Mouse (Mus musculus) ovary, postnatal 10 days (tissue): ENCODE results near the gene Odf4.
"Not testable (repeated sequence)": the region's sequence is repeated elsewhere in the genome, so short reads cannot be mapped to it uniquely, and the experiment has no call there.

Experiments used
- DNase-seq: peaks from one replicate; pipeline ENCODE4 v3.0.0; 2022; ENCODE audit warnings: low spot score

Gene Odf4

DNA sequence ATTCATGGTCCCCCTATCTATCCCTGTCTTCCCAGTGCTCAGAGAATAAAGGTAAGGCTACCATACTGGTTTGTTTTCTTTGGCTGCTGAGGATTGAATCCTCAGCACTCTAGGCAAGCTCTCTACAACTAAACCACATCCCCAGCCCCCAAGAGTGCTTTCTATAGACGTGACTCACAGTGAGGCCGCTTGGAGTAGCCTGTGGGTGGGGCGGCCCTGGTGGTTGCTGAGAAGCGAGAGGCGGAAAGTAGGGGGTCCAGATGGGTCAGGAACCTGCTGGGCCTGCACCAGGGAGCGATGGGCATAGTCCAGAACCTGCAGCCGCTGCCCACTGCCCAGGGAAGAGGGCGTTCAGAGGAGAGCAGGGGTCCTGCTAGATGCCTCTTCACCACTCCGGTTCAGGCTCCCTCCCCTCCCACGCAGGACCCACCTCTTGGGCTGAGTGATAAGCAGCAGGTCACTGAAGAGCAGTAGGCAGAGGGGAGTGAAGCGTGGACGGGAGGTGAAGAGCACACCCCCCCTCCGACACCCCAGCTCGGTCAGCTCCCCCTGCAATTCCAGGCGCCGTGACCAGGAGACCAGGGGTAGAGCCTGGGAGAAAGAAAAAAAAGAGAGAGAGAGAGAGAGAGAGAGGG is 20.0 kb upstream of the Odf4 start:
- no peak for DNase-seq

DNA sequence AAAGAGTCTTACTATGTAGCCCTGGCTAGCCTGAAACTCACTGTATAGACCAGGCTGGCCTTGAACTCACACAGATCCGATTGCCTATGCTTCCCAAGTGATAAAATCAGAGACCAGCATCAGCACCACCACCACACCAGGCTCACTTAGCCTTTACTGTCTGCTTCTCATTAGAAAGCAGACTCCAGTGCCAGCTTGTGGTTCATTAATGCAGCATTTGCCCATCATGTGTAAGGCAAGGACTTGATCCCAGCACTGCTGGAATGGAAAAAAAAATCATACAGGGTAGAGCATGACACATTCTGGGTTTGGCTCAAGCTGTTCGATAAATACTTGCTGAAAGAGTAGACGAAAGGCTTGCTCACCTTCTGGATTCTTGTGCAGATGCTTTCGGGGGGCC is 19.1 kb upstream of the Odf4 start:
- no peak for DNase-seq

DNA sequence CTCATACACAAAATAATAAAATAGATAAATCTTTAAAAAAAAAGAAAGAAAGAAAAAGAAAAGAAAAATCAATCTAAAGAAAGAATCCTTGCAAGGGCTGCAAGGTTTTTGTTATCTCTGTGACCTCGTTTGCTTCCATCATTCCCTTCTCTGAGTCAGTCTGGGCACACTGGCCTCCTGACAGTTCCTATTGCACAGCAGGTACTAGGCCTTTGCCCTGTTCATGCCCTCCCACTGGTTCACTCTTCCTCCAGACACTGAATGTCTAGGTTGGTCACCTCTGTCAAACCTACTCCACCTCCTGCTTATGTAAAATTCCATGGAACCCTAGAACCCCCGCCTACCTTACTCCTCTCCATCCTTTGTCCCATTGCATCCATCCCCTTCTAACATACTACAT is 18.4 kb upstream of the Odf4 start:
- DNase-seq = no peak

DNA sequence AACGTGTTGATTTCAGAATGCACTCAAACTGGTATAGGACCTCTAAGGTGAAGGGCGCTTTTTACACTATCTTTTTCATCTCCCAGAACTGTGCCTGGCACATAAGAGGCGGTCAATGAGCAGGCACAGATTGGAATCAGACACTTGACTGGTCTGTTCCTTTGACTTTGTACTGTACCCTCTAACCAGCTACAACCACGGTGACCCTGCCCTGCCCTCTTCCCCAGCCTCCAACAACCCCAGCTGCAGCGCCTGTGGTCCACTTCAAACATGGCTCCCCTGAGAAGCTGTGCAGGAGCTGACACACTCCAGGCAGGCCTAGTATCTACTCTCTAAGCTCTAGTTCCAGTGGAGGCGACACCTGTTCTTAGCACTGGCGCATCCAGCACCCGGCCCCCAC is 15.8 kb upstream of the Odf4 start:
- DNase-seq = no peak

DNA sequence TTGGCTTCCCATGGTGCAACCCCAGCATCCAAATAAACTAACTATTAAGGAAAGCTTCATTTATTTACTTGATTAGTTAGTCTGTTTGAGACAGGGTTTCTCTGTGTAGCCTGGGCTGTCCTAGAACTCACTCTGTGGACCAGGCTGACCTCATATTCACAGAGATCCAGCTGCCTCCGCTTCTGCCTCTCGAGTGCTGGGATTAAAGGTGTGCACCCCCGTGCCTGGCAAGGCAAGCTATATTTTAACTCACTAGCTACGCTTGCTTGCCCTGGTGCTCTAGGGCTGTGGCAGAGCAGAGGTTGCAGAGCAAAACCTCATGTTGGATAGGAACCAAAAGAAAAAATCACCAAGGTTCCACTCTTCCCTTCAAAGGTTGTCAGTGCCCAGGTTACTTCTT is 13.6 kb upstream of the Odf4 start:
- DNase-seq = no peak

DNA sequence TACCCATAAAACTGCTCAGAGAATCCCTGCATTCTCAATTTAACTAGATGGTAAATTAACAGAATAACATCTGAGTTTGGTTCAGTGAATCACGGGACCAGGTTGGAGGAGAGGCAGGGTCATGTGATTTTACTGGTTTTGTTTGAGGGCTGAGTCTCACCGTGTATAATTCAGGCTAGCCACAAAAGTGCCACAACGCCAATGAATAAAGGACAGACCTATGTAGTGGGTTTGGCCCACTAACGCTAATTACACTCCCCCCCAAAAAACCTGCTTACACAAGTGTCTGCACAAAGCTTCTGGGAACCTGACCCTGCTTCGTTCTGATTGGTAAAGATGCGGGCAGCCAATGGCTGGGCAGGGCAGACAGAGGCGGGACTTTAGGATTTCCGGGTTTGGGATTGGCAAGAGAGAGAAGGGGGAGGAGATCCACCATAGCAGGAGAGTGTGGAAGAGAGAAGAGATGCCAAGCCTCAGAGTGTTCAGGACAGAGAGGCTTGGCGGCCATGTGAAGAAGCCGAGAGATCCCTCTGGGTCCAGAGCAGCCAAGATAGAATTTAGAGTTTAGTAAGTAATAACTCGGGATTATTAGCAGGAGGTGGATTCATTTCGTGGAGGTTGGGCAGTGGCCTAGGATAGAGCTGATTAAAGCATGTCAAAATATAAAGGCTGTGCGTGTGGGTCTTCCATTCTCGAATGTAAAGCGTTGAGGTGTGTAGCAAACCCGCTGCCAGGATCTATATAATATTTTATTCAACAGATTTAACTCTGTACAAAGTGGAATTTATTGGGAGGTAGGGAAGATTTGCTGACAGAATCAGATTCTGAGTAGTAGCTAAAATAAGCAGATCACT is 12.8 kb upstream of the Odf4 start:
- peak; percentile 58 for DNase-seq

DNA sequence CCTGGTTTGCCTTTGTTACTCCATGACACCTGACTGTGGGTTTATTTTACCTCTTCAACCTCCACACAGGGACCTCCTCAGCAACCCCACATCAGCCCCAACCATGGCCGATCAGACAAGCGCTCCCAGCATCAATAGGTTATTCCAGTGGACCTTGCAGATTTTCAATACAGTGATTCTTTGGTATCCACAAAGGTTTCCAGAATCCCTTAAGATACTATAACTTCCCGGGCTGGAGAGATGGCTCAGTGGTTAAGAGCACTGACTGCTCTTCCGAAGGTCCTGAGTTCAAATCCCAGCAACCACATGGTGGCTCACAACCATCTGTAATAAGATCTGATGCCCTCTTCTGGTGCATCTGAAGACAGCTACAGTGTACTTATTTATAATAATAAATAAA is 10.1 kb upstream of the Odf4 start:
- DNase-seq = not testable (repeated sequence)

DNA sequence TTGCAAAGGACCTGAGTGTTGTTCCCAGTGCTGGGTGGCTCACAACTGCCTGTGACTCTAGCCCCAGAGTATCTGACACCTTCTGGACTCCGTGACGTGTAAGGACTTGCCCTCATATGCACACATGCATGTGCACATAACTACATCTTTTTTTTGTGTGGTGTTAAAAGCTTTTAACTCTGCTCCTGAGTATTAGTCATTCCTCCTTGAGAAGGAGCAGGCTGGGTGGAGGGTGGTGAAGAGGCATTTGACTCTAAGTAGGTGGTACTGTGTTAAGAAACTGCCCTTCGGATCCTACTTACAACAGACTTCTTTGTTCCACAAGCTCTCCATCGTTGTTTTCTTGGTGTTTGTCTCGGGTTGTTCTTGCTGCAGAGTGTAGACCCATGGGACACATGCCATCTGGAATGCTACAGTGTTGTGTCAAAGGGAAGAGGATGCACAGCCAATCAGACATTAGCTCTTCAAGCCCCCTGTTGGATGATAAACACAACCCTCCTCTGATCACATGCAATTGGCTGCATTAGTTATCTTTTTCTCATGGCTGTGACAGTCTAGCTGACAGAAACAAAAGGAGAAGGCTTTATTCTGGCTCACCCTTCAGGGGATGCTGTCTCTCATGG is 7.1 kb upstream of the Odf4 start:
- DNase-seq = no peak

DNA sequence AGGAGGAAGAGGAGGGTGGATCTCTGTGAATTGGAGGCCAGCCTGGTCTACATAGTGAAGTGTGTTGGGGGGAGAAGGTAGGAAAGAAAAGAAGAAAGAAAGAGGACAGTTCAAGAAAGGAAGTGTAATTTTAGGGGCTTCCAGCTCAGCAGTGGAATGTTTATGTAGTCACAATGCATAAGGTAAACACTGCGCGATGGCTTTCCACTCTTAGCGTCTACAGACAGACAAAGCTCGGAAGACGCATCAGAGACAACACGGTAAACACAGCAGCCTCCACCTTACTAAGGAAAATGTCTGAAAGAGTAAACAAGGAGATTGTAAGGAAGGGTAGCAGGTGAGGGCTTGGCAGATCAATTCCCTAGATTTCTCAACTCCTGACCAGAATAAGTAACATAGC is 3.1 kb upstream of the Odf4 start:
- no peak for DNase-seq

DNA sequence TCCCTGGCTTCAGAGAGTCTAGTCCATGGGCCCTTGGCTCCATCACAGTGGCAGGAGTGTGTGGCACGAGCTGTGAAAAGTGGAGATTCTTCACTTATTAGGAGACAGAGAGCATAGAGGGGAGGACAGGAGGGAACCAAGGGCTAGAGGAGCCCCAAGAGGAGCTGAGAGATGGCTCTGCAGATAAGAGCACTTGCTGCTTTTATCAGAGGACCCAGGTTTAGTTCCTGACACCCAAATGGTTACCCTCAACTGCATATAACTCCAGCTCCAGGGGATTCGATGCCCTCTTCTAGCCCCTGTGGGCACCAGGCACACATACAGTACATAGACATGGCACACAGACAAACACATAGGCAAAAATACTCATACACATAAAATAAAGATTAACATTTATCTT is 2.1 kb downstream of the Odf4 start:
- DNase-seq = no peak

DNA sequence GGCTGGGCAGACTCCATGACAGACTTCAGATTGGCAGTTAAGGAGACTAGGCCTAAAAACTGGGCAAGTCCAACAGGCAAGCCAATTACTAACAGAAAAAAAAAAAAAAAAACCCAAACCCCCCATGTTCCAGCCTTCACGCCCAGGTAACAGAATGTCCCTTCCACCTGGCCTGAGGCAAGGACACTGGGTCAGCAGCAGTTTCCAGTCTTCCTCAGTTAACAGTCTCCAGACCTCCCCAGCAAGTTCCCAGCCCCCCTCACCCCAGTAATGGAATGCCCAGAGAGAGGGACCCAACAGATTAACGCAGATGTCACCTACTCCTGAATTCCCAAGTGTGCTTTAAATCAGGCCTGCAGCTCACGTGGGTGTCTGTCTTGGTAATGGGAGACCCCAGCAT is 3.7 kb downstream of the Odf4 start:
- DNase-seq = no peak

DNA sequence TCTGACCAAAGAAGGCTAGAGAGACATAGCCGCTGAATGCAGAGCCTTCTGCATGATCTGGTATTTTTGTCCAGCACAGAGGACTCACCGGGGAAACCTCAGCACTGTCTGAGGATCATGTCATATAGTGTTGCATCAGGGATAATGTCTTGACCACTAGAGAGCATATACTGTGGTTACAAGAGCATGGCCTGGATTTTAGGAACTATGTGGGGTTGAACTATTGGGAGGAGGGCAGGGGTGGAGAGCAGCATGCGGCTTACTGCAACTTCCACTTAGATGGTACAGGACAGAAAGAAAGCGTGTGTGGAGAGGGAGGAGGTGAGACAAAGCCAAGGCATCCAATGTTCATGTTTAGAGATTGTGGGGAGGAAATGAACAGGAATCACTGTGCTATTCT is 12.3 kb downstream of the Odf4 start:
- DNase-seq = no peak

DNA sequence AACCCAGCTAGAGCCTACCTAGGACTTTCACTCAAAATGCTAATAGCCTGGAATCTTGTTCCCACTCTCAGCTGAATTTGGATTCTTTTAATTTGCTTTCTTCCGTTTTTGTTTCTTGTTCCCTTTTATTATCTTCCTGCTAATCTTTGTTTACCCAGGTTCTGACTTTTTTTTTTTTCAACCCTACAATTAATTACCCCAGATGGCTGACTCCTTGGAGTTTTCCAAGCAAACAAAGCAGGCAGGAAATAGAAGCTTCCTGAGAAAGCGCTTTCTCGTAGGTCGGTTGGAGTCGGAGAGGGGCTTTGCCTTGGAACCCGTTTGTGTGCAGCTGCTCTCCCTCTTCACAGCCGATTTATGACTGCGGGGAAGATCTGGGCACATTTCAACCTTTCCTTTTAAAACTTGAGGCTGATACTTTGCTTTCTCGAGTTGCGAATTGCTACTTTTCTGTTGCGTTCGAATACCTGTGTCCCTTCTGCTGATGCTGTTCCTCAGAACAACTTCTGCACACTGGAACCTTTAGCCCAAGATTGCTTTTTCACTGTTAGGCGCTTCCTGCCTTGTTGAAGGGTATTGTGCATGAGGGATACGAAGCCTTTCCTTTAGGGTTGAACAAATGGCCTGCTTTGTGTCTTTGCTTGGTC is 15.2 kb downstream of the Odf4 start:
- DNase-seq = no peak

DNA sequence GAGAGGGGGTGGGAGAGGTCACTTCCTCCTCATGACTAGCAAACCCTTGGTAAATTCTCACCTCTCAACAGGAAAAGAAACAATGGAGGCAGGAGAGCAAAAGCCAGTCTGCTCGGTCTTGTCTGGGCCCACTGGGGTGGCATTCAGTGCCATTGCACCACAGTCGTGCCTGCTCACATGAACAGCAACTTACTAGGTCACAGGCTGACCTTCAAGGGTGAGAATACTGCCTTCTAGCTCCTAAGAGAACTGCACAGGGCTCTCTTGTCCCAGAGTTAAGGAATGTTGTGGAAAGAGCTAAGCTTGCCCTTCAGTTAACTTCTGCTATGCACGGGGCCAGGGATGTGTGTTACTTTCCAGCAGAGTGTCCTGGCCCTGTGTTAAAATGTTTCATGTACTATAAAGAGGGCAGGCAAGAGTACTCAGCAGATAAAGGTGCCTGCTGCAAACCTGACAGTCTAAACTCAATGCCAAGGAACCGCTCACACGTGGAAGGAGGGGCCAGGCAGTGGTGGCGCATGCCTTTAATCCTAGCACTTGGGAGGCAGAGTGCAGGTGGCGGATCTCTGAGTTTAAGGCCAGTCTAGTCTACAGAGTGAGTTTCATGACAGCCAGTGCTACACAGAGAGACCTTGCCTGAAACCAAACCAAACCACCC is 17.9 kb downstream of the Odf4 start:
- DNase-seq = no peak

DNA sequence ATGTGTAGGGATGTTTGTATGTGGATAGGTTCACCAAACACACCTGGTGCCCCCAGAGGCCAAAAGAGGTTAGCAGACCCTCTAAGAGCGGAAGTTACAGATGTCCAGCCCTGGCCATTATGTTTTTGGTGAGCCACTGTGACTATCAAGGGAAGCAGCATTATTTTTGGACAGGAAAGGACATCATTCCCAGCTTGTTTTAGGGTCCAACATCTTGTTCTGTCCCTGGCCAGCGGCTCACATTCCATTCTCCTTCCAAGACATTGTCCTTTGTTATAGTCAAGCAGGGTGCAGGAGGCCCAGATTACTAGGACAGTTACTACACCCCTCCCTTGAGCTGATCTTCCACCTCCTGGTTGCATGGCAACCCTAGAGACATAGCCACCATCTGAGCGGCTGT is 19.6 kb downstream of the Odf4 start:
- no peak for DNase-seq

DNA sequence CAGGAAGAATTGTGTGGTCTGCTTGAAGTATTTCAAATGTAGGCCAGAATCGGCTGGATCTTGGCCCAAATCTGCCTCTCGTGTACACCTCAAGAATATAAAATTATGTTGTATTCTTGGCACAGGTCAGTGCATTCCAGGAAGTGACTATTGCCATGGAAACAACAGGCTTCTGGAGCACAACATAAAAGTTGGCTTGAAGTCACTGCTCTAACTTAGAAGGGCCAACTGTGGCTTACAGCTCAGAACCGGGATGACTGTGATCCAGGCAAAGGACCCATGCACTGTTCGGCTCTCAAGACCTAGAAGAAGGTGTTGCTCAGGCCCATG is 20.5 kb downstream of the Odf4 start:
- DNase-seq = no peak

DNA sequence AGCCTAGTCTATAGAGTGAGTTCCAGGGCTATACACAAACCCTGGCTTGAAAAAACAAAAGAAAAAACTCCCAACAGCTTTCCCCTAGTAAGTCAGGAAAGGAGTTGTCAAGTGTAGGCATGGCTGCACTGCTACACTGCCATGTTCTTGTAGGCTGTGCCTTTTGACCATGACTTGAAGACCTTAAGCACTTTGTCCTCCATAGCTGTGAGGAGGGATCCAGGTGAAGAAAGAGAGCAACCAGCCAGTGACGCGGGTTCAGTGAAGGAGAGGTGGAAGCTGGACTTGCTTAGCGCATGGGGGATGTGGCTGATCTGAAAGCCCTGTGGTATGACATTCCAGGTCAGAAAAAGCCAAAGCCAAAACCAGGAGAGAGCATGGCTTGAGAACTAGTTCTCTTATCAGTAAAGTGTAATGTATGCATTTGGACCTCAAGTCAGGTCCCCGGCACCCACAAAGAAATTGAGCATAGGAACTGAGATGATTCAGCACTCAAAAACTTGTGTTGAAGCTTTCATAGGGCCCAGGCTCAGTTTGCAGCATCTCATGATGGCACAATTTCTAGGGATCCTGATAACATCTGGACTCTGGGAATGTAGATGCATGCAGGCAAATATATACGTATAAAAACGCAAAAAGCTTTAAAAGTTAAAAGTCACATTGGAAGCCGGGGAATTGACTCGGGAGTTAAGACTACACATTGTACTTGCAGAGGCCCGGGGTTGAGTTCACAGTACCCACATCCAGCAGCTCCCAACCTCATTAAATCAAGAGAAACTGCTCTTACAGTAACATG is 21.0 kb downstream of the Odf4 start:
- no peak for DNase-seq

DNA sequence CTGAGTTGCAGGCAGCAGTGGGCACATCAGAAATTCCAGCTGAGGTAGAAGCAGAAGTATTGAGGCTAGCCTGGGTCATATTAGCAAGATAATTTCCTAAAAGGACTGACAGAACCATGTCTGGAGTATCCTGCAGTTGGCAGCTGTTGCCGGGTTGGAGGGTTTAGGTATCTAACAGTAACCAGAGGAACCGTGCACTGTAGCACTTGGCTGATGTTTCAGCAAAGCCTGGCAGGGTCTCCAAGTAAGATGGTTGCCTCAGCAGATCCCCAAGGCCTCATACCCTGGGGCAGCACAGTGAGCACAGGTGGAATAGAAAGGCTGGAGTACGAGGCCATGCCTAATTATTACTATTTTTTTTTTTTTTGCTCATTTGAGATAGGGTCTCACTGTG is 21.7 kb downstream of the Odf4 start:
- DNase-seq = no peak

DNA sequence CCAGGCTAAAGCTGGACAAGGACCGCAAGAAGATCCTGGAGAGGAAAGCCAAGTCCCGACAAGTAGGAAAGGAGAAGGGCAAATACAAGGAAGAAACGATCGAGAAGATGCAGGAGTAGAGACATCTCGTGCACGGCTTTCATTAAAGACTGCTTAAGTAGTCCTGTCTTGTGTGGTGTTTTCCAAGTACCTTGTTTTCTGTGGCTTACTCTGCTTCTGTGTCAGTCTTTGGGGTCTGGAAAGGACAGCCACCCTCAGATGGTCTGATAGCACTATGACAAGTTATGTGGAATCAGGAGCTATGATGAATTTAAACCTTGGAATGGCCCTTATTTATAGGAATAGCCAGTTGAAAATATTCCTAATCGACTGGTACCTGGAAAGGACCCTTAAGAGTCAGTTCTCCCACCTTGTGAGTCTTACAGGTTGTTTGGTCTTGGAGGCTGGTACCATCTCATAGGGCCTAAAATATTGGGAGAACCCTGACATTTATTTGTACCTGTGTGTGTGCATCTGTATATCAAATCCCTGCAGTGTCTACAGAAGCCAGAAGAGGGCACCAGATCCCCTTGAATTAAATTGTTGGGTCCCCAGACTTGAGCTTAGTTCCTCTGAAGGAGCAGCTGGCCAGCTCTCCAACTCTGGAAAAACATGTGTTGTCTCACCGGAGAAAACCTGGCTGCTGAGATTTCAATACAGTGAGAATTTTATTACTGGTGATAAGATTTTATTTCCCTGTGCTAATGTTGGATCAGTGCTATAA is 22.3 kb downstream of the Odf4 start:
- DNase-seq = peak; percentile 55

DNA sequence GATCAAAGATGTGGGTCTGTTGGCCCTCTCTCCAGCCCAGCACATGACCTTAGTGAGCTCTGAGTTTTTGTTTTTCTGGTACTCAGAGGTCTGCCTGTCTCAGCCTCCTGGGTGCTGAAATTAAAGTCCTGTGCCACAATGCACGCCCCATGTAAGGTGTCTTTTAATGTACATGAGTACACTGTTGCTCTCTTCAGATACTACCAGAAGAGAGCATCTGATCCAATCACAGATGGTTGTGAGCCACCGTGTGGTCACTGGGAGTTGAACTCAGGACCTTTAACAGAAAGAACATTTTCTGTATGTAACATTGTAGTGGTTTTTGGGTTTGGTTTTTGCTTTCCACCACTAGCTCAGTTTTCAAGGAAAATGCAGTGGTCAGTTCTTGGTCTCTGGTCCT is 23.1 kb downstream of the Odf4 start:
- no peak for DNase-seq

DNA sequence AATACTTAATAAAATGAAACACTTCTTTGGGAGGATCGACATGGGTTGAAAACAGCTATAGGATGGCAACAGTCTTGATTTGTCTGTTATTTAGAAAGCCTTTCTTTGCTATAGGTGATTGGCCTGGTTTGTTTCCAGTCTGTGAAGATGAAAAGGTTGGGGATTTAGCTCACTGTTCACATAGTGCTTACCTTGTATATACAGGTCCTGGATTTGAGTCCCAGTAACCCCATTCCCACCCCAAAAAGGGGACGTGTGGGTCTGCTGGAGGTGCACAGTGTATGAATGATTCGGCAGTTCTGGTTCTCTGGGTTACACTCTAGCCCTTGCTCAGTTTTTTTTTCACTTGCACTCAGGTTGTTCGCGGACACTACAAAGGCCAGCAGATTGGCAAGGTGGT is 24.1 kb downstream of the Odf4 start:
- no peak for DNase-seq
